41 mouse cellular contexts compared by ENCODE assay signal in genomic region chr9:51345768-51346167, GRCm38 (mm10). TPM values are rescaled to one million over a fixed set of nuclear protein-coding genes. Genes with fewer than 3 reads are reported as not detected.
"Had no signal": no experiment of that assay in that cellular context is flagged by ENCODE, and none has a peak within 500 bp of the region (broad histone marks: within the 10 kb centered on the region; RNA-seq: fewer than 3 reads in every experiment).

No protein-coding gene starts in this region.

- DNase-seq: heart, postnatal 10 days; heart, postnatal 14 days; heart, postnatal 36 days; heart, postnatal 4 days; kidney, adult 11 months; kidney, adult 18-20 months; kidney, adult 2 months; kidney, adult 8-10 months; kidney, adult 9 months; kidney, postnatal 10 days; kidney, postnatal 14 days; kidney, postnatal 25 days; kidney, postnatal 36 days; kidney, postnatal 4 days; layer of hippocampus, adult 9-11 months; layer of hippocampus, postnatal 36 days had no signal

- H3K4me2 ChIP-seq: heart, embryonic 11.5 days; heart, embryonic 12.5 days; heart, embryonic 13.5 days; heart, embryonic 15.5 days; hindbrain, embryonic 12.5 days; hindbrain, embryonic 13.5 days; hindbrain, embryonic 14.5 days; hindbrain, embryonic 15.5 days; intestine, embryonic 15.5 days; kidney, embryonic 15.5 days had no signal

- H3K9ac ChIP-seq: heart, embryonic 12.5 days; heart, embryonic 13.5 days; heart, embryonic 15.5 days; hindbrain, embryonic 12.5 days; hindbrain, embryonic 13.5 days; hindbrain, embryonic 14.5 days; hindbrain, embryonic 15.5 days; intestine, embryonic 15.5 days; kidney, embryonic 15.5 days had no signal

- H3K4me1 ChIP-seq: heart, embryonic 10.5 days; heart, embryonic 12.5 days; heart, embryonic 13.5 days; heart, embryonic 15.5 days; hindbrain, embryonic 10.5 days; hindbrain, embryonic 12.5 days; hindbrain, embryonic 13.5 days; hindbrain, embryonic 15.5 days; intestine, embryonic 15.5 days; kidney, embryonic 15.5 days had no signal

- ATAC-seq: hindbrain, embryonic 16.5 days; hindbrain, postnatal 0 days; inflammation-experienced regulatory T-cells, adult 6 months; intestine, embryonic 15.5 days; intestine, embryonic 16.5 days; intestine, postnatal 0 days had no signal

- H3K27me3 ChIP-seq: heart, embryonic 12.5 days; heart, embryonic 13.5 days; heart, embryonic 15.5 days; hindbrain, embryonic 12.5 days; hindbrain, embryonic 13.5 days; hindbrain, embryonic 15.5 days; intestine, embryonic 15.5 days; kidney, embryonic 15.5 days had no signal

- H3K9me3 ChIP-seq: heart, embryonic 10.5 days; heart, embryonic 12.5 days; heart, embryonic 13.5 days; heart, embryonic 15.5 days; hindbrain, embryonic 10.5 days; hindbrain, embryonic 12.5 days; hindbrain, embryonic 13.5 days; hindbrain, embryonic 15.5 days; intestine, embryonic 15.5 days; kidney, embryonic 15.5 days had no signal

- H3K27ac ChIP-seq: heart, embryonic 10.5 days; heart, embryonic 13.5 days; heart, embryonic 15.5 days; hindbrain, embryonic 10.5 days; hindbrain, embryonic 12.5 days; hindbrain, embryonic 13.5 days; hindbrain, embryonic 14.5 days; hindbrain, embryonic 15.5 days; hindbrain, postnatal 0 days; intestine, embryonic 15.5 days; kidney, embryonic 15.5 days; kidney, postnatal 0 days; layer of hippocampus, adult 2 months had no signal

- H3K36me3 ChIP-seq: heart, embryonic 10.5 days; heart, embryonic 12.5 days; heart, embryonic 13.5 days; heart, embryonic 15.5 days; hindbrain, embryonic 10.5 days; hindbrain, embryonic 12.5 days; hindbrain, embryonic 13.5 days; hindbrain, embryonic 15.5 days; intestine, embryonic 15.5 days; kidney, embryonic 15.5 days had no signal

- H3K4me3 ChIP-seq: heart, embryonic 10.5 days; heart, embryonic 12.5 days; heart, embryonic 13.5 days; heart, embryonic 15.5 days; hindbrain, embryonic 10.5 days; hindbrain, embryonic 12.5 days; hindbrain, embryonic 13.5 days; hindbrain, embryonic 15.5 days; intestine, embryonic 15.5 days; kidney, embryonic 15.5 days; layer of hippocampus, adult 2 months had no signal

RNA-seq across cellular contexts. Expression of gene 1810046K07Rik, which starts 17.1 kb away (rescaled TPM):
- polyA plus RNA-seq: heart, embryonic 10.5 days; heart, embryonic 11.5 days; heart, embryonic 12.5 days; heart, embryonic 13.5 days; heart, embryonic 14.5 days; heart, embryonic 15.5 days; heart, postnatal 0 days; hindbrain, embryonic 10.5 days; hindbrain, embryonic 11.5 days; hindbrain, embryonic 12.5 days; hindbrain, embryonic 13.5 days; hindbrain, embryonic 14.5 days; hindbrain, embryonic 15.5 days; hindbrain, embryonic 16.5 days; hindbrain, postnatal 0 days; intestine, embryonic 14.5 days; intestine, embryonic 15.5 days; intestine, embryonic 16.5 days; kidney, embryonic 14.5 days; kidney, embryonic 15.5 days; kidney, embryonic 16.5 days; kidney, postnatal 0 days had no signal
